Mouse (Mus musculus): ENCODE results near the gene Psmd2. TPM values are rescaled to one million over a fixed set of nuclear protein-coding genes. Genes with fewer than 3 reads are reported as not detected.

The Psmd2 gene
- polyA plus RNA-seq, 1 experiment from 2014 or later, result 357 TPM

DNA sequence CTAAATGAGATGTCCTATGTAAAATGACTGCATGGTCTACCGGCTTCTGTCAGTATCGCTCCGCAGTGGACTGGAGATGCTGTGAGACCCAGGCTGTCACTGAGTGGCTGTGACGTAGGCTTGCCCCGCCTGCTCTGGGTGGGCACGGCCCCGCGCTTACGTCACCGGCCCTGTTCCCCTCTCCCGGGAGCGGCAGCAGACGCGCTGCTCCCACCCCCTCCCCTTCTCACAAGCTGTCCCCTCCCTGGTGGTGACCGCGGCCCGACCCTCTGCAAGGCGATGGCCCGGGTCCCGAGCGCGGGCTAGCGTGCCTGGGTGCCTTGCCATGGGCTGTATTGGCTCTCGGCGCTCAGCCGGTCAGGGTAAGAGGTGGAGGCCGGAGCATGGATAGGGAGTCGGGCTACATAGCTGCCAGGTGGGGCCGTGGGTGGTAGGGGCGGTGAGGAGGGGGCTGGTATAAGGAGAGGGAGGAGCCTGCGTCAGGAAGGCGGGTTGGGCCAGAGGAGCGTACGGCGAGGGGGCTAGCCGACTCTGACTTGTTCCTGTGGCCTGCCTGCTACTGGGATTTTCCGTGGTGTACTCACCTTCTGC lies 41.8 kb downstream of the Psmd2 start, which contains the start of gene Fam131a:
Gene Fam131a (plus strand): TSS at position 131 of the 591 bp plus-strand sequence.
- no peaks in the 10 kb centered on the region for H3K27me3 ChIP-seq
- H3K4me3 ChIP-seq, result peak within 1 kb of the TSS; percentile 62
- under 1% methylated on average over 36 of the region's 37 CpGs for WGBS
- H3K27ac ChIP-seq (replicated peaks), result peak within 1 kb of the TSS; percentile 97
- peak within 1 kb of the TSS; percentile 78 for H3K9ac ChIP-seq
- no peaks in the 10 kb centered on the region for H3K9me3 ChIP-seq
- H3K36me3 ChIP-seq, result peaks cover 35% of the 10 kb centered on the region
- peak within 1 kb of the TSS; percentile 66 for H3K4me2 ChIP-seq
- ATAC-seq (ENCODE audit: low FRiP score, low read depth), result peak; percentile 94
- peaks cover 46% of the 10 kb centered on the region for H3K4me1 ChIP-seq (replicated peaks)

DNA sequence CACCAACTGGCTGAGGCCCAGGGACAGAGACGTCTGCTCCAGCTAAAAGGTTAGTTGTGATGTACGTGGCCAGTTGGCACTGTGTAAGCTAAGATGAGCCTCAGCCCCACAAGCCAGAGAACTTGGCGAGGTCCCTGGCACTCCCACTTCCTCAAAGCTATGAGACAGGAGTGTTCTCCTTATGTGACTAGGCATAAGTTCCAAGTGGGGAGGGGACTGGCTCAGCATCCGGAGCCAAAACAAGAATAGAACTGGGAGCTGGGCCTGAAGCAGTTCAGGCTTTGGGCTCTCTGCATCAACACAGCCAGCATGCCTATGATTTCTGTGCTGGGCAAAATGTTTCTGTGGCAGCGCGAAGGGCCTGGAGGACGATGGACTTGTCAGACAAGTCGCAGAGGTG lies 43.3 kb downstream of the Psmd2 start:
- ATAC-seq (ENCODE audit: low FRiP score, low read depth), result no peak
- Histone ChIP-seq H3K4me3 (0 out of 2 replicates have a peak overlapping the region, but pooled peaks have one; percentile 48), H3K4me1 (replicated peaks) (peaks cover 46% of the 10 kb centered on the region), H3K9ac (0 out of 2 replicates have a peak overlapping the region, but pooled peaks have one; percentile 49), H3K27ac (replicated peaks) (peak overlapping the region; percentile 79; the same call in 1 of the 2 replicates), H3K27me3 (no peaks in the 10 kb centered on the region), H3K36me3 (peaks cover 31% of the 10 kb centered on the region), H3K4me2 (peak overlapping the region; percentile 65), H3K9me3 (no peaks in the 10 kb centered on the region)
- 63% methylated on average over 8 of the region's 8 CpGs for WGBS

DNA sequence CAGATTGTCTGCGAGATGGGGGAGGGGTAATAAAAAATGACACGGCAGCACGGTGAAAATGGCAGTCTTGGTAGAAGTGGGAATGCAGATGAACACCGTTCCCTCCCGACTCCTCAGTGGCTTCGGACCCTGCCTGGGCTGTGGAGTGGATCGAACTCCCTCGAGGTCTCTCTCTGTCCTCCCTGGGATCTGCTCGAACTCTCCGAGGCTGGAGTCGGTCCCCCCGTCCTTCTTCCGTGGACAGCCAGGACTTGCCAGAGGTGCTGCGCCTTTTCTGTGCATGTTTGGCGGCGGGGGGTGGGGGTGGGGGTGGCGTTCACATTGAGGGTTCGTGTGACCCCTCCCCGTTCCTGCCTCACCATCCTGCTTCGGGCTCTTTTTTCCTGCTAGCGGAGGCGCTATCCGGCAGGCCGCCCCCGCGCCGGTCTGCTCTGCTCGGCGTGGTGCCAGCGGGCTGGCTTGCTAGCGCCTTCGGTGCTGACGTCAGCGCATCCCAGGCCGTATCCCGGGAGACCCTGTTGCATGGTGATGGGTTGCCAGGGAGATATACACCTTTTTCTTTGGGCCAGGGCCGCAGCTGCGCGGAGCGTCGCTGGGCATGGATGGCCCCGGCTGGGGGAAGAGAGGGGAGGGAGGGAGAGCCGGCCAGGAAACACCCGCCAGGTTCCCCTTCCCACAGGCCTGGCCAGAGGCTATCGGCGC lies 44.3 kb downstream of the Psmd2 start:
- H3K9me3 ChIP-seq, result no peaks in the 10 kb centered on the region
- peaks cover 46% of the 10 kb centered on the region for H3K4me1 ChIP-seq (replicated peaks)
- H3K27ac ChIP-seq (replicated peaks), result peak overlapping the region; percentile 79
- ATAC-seq (ENCODE audit: low FRiP score, low read depth), result peak; percentile 80
- H3K9ac ChIP-seq, result peak overlapping the region; percentile 49
- peak overlapping the region; percentile 65 for H3K4me2 ChIP-seq
- no peaks in the 10 kb centered on the region for H3K27me3 ChIP-seq
- H3K4me3 ChIP-seq, result peak overlapping the region; percentile 48
- peaks cover 25% of the 10 kb centered on the region; the same call in 1 of the 2 replicates for H3K36me3 ChIP-seq
- under 1% methylated on average over 45 of the region's 46 CpGs for WGBS

- no peaks in the 10 kb centered on the region for H3K27me3 ChIP-seq
- no peak overlapping the region for H3K4me2 ChIP-seq
- H3K4me1 ChIP-seq (replicated peaks), result peaks cover 47% of the 10 kb centered on the region
- 83% methylated on average over 5 of the region's 5 CpGs for WGBS
- H3K9me3 ChIP-seq, result no peaks in the 10 kb centered on the region
- H3K36me3 ChIP-seq, result peaks cover 21% of the 10 kb centered on the region
- ATAC-seq (ENCODE audit: low FRiP score, low read depth), result no peak
- H3K27ac ChIP-seq (replicated peaks), result no peak overlapping the region
- H3K9ac ChIP-seq, result no peak overlapping the region
- no peak overlapping the region for H3K4me3 ChIP-seq
Measured at GRCm38 (mm10) chr16:20699266-20699665, 47.8 kb downstream of the Psmd2 start.

DNA sequence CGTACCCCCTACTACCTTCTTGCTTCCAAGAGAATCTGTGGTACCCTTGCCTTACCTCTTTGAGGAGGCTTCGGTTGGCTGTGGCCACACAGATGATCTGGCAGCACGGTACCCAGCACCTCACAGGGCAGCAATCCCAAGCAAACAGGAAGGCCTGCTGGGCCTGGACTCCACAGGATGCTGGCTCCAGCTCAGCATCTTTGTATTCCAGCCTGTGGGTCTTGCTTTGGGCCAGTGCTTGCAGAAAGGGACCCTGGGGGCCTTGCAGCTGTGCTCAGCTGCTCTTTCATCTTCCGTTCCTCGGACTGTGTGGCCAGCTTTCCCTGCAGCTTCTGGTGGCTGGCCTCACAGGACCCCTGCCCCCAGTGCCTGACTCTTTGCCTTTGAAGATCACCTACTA lies 48.6 kb downstream of the Psmd2 start:
- peaks cover 21% of the 10 kb centered on the region for H3K36me3 ChIP-seq
- peaks cover 40% of the 10 kb centered on the region for H3K4me1 ChIP-seq (replicated peaks)
- no peak overlapping the region for H3K27ac ChIP-seq (replicated peaks)
- no peaks in the 10 kb centered on the region for H3K9me3 ChIP-seq
- H3K4me3 ChIP-seq, result no peak overlapping the region
- ATAC-seq (ENCODE audit: low FRiP score, low read depth), result no peak
- WGBS, result 40% methylated on average over 5 of the region's 5 CpGs
- H3K27me3 ChIP-seq, result no peaks in the 10 kb centered on the region
- H3K9ac ChIP-seq, result no peak overlapping the region
- no peak overlapping the region for H3K4me2 ChIP-seq

DNA sequence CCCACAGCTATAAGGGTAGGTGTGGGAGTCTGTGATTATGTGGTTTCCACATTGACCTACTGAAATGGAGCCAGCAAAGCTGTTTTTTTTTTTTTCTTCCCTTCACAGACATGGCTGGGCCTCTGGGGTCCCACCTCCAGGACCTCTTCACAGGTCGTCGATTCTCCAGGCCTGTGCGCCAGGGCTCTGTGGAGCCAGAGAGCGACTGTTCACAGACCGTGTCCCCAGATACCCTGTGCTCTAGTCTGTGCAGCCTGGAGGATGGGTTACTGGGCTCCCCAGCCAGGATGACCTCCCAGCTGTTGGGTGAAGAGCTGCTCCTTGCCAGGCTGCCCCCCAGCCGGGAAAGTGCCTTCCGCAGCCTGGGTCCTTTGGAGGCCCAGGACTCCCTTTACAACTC lies 49.9 kb downstream of the Psmd2 start:
- Histone ChIP-seq H3K4me3 (no peak overlapping the region), H3K36me3 (peaks cover 27% of the 10 kb centered on the region)
- WGBS, result 40% methylated on average over 7 of the region's 7 CpGs

DNA sequence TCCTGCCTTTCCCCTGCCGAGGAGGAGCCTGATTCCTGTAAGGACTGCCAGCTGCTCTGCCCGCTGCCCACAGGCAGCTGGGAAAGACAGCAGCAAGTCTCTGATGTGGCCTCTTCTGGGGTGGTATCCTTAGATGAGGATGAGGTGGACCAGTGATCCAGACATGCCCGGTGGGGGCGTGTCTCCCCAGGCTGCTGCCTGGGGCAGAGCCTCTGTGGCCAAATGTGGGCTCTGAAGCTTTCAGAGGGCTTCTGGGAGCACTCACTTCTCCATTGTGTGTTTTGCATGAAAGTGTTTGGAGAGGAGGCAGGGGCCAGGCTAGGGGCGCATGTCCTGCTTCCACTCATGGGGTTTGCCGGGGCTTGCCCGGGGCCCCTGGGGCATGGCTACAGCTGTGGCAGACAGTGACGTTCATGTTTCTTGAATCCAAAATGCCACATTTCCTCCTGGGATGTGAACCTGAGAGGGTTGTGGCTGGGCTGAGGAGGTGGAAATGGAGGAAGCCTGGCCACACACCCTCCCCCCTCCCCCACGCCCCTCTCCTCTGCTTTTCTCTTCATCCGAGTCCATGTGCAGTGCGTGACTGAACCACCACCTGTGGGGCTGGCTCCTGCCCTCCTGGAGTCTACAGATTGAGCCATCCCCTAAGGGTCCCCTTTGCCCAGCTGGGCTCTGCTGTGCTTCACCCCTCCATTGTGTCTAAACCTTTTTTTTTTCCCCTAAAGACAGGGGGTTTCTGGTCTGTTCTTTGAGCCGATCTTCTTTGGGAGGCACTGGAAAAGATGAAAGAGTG lies 50.5 kb downstream of the Psmd2 start:
- WGBS, result 14% methylated on average over 12 of the region's 12 CpGs
- peaks cover 21% of the 10 kb centered on the region for H3K4me1 ChIP-seq (replicated peaks)
- H3K27me3 ChIP-seq, result no peaks in the 10 kb centered on the region
- peak; percentile 9; the same call in 1 of the 2 replicates for ATAC-seq (ENCODE audit: low FRiP score, low read depth)
- no peak overlapping the region for H3K4me2 ChIP-seq
- H3K4me3 ChIP-seq, result no peak overlapping the region
- no peaks in the 10 kb centered on the region for H3K9me3 ChIP-seq
- H3K27ac ChIP-seq (replicated peaks), result peak overlapping the region; percentile 59
- peaks cover 27% of the 10 kb centered on the region for H3K36me3 ChIP-seq
- H3K9ac ChIP-seq, result no peak overlapping the region

More for the DNA sequence above, 49.9 kb downstream of the Psmd2 start:
- H3K4me2 ChIP-seq, result no peak overlapping the region
- H3K27me3 ChIP-seq, result no peaks in the 10 kb centered on the region
- peaks cover 27% of the 10 kb centered on the region for H3K4me1 ChIP-seq (replicated peaks)
- no peaks in the 10 kb centered on the region for H3K9me3 ChIP-seq
- H3K9ac ChIP-seq, result no peak overlapping the region
- no peak for ATAC-seq (ENCODE audit: low FRiP score, low read depth)
- peak overlapping the region; percentile 59; the same call in 1 of the 2 replicates for H3K27ac ChIP-seq (replicated peaks)

GRCm38 (mm10) chr16:20702522-20702893 lies 51.1 kb downstream of the Psmd2 start:
- peaks cover 31% of the 10 kb centered on the region for H3K36me3 ChIP-seq
- no peaks in the 10 kb centered on the region for H3K9me3 ChIP-seq
- 5% methylated on average over 8 of the region's 8 CpGs for WGBS
- H3K27ac ChIP-seq (replicated peaks), result peak overlapping the region; percentile 59
- H3K9ac ChIP-seq, result no peak overlapping the region
- H3K4me3 ChIP-seq, result no peak overlapping the region
- H3K27me3 ChIP-seq, result no peaks in the 10 kb centered on the region
- H3K4me1 ChIP-seq (replicated peaks), result peaks cover 17% of the 10 kb centered on the region
- ATAC-seq (ENCODE audit: low FRiP score, low read depth), result peak; percentile 64
- no peak overlapping the region for H3K4me2 ChIP-seq

DNA sequence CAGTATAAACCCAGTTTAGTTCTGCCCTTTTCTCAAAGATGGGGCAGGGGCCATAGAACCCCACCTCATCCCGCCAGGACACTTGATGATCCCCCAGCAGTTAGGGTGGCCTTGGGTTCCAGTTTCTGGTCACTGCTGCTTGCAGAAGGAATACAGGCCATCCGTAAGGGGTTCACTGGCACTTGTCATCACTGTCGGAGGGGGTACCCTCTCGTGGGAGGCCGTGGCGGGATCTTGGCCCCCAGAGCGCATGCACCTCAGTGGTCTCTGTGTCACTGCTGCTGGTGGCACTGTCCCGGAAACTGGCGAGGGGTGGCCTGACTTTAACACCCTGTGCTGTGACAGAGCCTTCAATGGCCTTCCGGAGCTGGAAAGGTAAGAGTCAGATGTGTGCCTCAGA lies 51.6 kb downstream of the Psmd2 start:
- 94% methylated on average over 10 of the region's 10 CpGs for WGBS
- Histone ChIP-seq H3K27ac (replicated peaks) (no peak overlapping the region), H3K4me1 (replicated peaks) (peaks cover 16% of the 10 kb centered on the region), H3K4me2 (no peak overlapping the region), H3K9me3 (no peaks in the 10 kb centered on the region), H3K9ac (no peak overlapping the region), H3K27me3 (no peaks in the 10 kb centered on the region), H3K36me3 (peaks cover 36% of the 10 kb centered on the region), H3K4me3 (no peak overlapping the region)
- ATAC-seq (ENCODE audit: low FRiP score, low read depth), result no peak

- Histone ChIP-seq H3K36me3 (peaks cover 32% of the 10 kb centered on the region), H3K9me3 (no peaks in the 10 kb centered on the region), H3K27ac (replicated peaks) (no peak overlapping the region), H3K4me2 (no peak overlapping the region), H3K4me1 (replicated peaks) (peaks cover 16% of the 10 kb centered on the region), H3K27me3 (no peaks in the 10 kb centered on the region), H3K4me3 (no peak overlapping the region), H3K9ac (no peak overlapping the region)
- WGBS, result 90% methylated on average over 6 of the region's 6 CpGs
- no peak for ATAC-seq (ENCODE audit: low FRiP score, low read depth)
Measured at GRCm38 (mm10) chr16:20703699-20704400, 52.4 kb downstream of the Psmd2 start.

DNA sequence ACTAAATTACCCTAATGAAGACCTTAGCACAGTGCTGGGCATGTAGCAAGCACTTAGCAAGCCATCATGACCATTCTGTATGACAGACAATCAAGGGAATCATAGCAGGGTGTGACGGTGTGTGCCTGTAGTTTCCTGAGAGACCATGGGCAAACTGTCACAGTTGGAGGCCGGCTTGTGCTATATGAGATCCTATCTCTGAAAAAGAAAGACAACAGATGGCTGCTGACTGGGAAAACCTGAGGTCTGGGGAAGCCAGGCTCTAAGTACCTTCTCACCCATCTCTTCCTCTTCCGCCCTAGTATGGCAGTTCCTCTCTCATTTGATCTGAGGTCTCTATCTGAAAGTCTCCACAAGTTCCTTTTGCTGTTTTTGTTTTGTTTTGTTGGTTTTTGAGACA lies 54.3 kb downstream of the Psmd2 start:
- WGBS, result 65% methylated on average over 3 of the region's 3 CpGs
- Histone ChIP-seq H3K4me3 (no peak overlapping the region), H3K36me3 (peaks cover 24% of the 10 kb centered on the region), H3K9ac (no peak overlapping the region), H3K27ac (replicated peaks) (no peak overlapping the region), H3K9me3 (no peaks in the 10 kb centered on the region), H3K4me2 (no peak overlapping the region), H3K4me1 (replicated peaks) (peaks cover 16% of the 10 kb centered on the region), H3K27me3 (no peaks in the 10 kb centered on the region)
- ATAC-seq (ENCODE audit: low FRiP score, low read depth), result no peak

Measured in hindbrain, embryonic 15.5 days (tissue).